Mouse (Mus musculus): ENCODE data around the gene Slpi. TPM values are rescaled to one million over a fixed set of nuclear protein-coding genes. Genes with fewer than 3 reads are reported as not detected.

Gene Slpi
- polyA plus RNA-seq, 1 experiment from 2014 or later, result not detected

DNA sequence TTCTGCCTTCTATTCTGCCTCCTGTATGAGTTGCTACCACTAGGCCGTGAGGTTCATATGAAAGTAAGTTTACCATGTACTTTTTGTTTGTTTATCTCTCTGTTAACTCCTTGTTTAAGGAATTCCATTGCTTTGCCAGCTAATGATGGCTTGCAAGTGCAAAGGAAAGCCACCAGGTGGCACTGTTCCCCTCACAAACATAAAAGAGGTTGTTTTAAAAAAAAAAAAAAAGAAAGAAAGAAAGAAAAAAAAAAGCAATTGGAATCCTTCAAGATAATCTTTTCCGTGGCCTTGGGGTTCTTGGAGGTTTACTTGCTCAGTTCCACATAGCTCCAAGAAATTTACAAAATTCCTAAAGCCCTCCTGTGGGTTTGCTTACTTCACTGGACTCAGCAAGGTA, 28.3 kb upstream of the Slpi start:
- H3K27me3 ChIP-seq (ENCODE audit: insufficient read depth, poor library complexity, severe bottlenecking), result peaks cover 30% of the 10 kb centered on the region
- H3K9me3 ChIP-seq, result no peaks in the 10 kb centered on the region
- DNase-seq (ENCODE audit: low spot score), result no peak
- H3K36me3 ChIP-seq, result no peaks in the 10 kb centered on the region
- H3K4me3 ChIP-seq, result no peak overlapping the region
- 4% methylated on average over 2 of the region's 2 CpGs for WGBS
- peaks cover 15% of the 10 kb centered on the region for H3K4me1 ChIP-seq (replicated peaks)
- H3K27ac ChIP-seq, result no peak overlapping the region

DNA sequence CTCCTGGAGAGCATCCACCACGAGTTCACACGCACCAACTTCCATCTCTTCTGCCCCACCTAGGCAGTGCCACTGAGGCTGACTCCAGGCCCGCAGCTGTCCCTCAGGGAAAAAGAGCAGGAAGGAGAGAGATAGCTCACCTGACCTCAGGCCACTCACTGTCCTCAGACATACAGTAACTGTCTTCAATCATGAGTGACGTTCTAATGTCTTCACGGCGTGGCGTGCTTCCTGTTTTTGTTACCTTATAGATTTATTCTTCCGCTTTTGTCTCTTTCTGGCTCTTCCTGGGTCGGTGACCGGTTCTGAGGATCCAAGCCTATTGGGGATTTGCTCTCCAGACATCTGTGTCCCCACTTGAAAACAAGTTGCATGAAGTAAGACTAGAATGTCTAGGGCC, 25.7 kb upstream of the Slpi start:
- Histone ChIP-seq H3K27ac (no peak overlapping the region), H3K4me3 (peak overlapping the region; percentile 34), H3K27me3 (ENCODE audit: insufficient read depth, poor library complexity, severe bottlenecking) (peaks cover 44% of the 10 kb centered on the region), H3K9me3 (no peaks in the 10 kb centered on the region), H3K36me3 (no peaks in the 10 kb centered on the region), H3K4me1 (replicated peaks) (peaks cover 14% of the 10 kb centered on the region)
- DNase-seq (ENCODE audit: low spot score), result no peak
- 75% methylated on average over 10 of the region's 10 CpGs for WGBS

DNA sequence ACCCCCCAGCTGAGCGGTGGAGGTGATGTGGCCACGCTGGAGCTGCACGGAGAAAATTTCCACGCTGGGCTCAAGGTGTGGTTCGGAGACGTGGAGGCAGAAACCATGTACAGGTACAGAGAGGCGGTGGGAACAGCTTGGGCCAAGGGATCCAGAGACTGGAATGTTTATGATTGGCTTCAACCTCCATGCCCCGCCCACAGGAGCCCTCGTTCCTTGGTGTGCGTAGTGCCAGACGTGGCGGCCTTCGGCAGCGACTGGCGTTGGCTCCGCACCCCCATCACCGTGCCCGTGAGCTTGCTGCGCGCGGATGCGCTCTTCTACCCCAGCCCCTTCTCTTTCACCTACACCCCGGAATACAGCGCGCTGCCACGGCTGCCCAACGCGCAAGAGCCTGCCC, 25.3 kb upstream of the Slpi start:
- H3K27me3 ChIP-seq (ENCODE audit: insufficient read depth, poor library complexity, severe bottlenecking), result peaks cover 48% of the 10 kb centered on the region
- H3K4me3 ChIP-seq, result peak overlapping the region; percentile 34
- H3K4me1 ChIP-seq (replicated peaks), result peaks cover 10% of the 10 kb centered on the region; the same call in 1 of the 2 replicates
- no peak for DNase-seq (ENCODE audit: low spot score)
- no peaks in the 10 kb centered on the region for H3K9me3 ChIP-seq
- H3K36me3 ChIP-seq, result no peaks in the 10 kb centered on the region
- no peak overlapping the region for H3K27ac ChIP-seq
- 29% methylated on average over 28 of the region's 28 CpGs for WGBS

DNA sequence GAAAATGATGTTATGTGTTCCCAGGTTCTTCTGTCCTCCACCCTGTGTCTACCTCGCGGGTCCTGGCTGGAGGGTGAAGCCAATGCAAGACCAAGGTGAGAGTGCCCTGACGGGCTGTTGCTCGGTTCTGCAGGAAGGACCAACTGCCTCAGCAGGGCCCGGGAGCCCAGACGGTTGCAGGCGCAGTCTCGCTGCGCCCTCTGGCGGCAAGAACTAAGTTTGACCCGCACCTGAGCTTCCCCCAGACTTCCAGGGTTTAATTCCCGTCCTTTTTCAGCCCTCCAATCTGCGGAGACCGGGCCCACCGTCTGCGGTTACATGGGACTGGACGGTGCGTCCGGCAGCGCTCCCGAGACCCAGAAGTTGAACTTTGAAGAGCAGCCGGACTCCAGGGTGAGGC, 18.8 kb upstream of the Slpi start:
- peak; percentile 77 for DNase-seq (ENCODE audit: low spot score)
- Histone ChIP-seq H3K9me3 (no peaks in the 10 kb centered on the region), H3K4me3 (no peak overlapping the region), H3K36me3 (no peaks in the 10 kb centered on the region), H3K4me1 (replicated peaks) (peaks cover 21% of the 10 kb centered on the region), H3K27me3 (ENCODE audit: insufficient read depth, poor library complexity, severe bottlenecking) (peaks cover 82% of the 10 kb centered on the region), H3K27ac (no peak overlapping the region)
- WGBS, result 1% methylated on average over 22 of the region's 22 CpGs

DNA sequence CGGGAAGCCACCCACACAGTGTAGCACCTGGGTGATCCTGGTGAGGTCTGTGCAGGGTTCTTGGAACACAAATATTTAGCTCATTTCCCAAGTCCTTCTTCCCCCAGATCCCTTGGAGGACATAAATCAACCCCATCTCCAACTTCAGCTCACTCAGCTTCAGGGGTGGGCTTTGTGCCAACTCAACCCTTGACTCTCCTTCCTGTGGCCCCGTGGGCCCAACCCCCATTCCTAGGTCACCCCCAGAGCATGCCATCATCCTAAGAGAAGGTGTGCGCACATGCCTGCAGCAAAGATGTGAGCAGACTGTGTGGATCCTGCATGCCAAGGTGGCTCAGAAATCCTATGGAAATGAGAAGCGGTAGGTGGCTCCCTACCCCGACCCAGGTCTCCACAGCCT, 16.6 kb upstream of the Slpi start:
- H3K27me3 ChIP-seq (ENCODE audit: insufficient read depth, poor library complexity, severe bottlenecking), result peaks cover 100% of the 10 kb centered on the region

DNA sequence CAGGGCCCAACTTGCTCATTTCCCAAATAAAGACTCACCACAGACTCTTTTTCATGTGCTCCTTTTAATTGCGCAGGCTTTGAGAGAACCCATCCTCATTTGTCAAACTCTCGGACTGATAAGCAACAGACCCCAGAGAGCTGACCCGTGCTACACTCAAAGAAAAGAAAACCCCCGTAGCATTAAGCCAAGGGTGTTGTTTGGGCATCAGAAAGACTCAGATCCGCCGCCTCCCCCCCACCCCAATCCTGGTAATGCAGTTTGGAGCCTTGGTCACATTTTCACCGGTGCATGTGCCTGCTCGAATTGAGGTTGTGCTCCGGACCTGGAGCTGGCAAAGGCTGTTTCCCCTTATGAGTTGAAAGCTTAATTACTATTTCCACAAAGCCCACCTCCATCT, 16.2 kb upstream of the Slpi start, which contains the start of gene Matn4:
Matn4 (minus strand) TSS at position 101 of the 400 bp plus-strand sequence.
- peaks cover 100% of the 10 kb centered on the region for H3K27me3 ChIP-seq (ENCODE audit: insufficient read depth, poor library complexity, severe bottlenecking)
- WGBS, result 9% methylated on average over 9 of the region's 9 CpGs
- no peaks in the 10 kb centered on the region for H3K9me3 ChIP-seq
- no peak for DNase-seq (ENCODE audit: low spot score)
- H3K4me1 ChIP-seq (replicated peaks), result peaks cover 31% of the 10 kb centered on the region
- peak within 1 kb of the TSS; percentile 30; the same call in 1 of the 2 replicates for H3K27ac ChIP-seq
- no peaks in the 10 kb centered on the region for H3K36me3 ChIP-seq
- H3K4me3 ChIP-seq, result peak within 1 kb of the TSS; percentile 46

More for the DNA sequence above, 16.6 kb upstream of the Slpi start:
- DNase-seq (ENCODE audit: low spot score), result no peak
- no peaks in the 10 kb centered on the region for H3K36me3 ChIP-seq
- no peak overlapping the region for H3K27ac ChIP-seq
- H3K4me3 ChIP-seq, result no peak overlapping the region
- H3K4me1 ChIP-seq (replicated peaks), result peaks cover 28% of the 10 kb centered on the region
- 42% methylated on average over 5 of the region's 5 CpGs for WGBS
- H3K9me3 ChIP-seq, result no peaks in the 10 kb centered on the region

DNA sequence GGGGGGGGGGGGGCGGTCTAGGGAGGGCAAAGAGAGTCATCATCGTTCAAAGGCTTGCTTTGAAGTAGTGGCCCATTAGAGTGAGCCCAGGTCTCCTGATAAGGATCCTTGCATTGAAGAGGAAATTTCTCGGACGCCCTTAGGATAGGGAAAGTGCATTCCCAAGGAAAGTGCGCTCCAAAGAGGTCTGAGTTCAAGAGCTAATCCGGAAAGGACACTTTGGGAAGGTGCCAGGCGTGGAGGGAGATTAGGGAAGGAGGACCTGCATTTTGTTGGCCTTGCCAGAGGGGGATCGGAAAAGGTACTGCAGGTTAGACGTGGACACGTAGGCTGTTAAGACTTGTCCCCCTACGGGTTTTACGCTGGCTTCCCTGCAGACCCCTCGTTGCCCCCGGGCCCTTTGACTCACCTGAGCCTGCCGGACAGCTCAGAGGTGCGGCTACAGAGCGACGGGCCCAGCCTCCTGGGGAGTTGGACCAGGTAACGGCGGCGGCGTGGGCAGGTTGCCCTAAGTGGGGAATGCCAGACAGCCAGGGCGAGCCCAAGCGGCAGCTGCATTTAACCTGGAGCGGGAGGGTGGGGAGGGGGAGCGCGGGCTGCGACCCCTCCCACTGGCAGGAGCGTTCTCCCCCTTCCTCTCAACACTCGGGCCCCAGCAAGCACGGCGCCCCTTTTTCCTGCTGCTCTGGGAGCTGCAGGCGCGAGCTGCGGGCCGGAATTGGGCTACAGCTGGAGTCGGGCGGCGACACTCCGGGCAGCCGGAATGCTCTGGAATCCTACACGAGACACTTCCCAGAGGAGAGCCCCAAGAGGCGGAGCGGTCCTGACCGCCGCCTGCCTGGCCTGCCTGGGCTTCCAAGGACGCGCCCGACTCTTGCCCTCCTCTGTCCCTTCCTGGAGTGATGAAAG, 15.4 kb upstream of the Slpi start:
- DNase-seq (ENCODE audit: low spot score), result peak; percentile 53
- WGBS, result under 1% methylated on average over 49 of the region's 49 CpGs
- H3K4me3 ChIP-seq, result peak overlapping the region; percentile 46
- peaks cover 100% of the 10 kb centered on the region for H3K27me3 ChIP-seq (ENCODE audit: insufficient read depth, poor library complexity, severe bottlenecking)
- no peaks in the 10 kb centered on the region for H3K36me3 ChIP-seq
- H3K9me3 ChIP-seq, result no peaks in the 10 kb centered on the region
- H3K27ac ChIP-seq, result peak overlapping the region; percentile 30; the same call in 1 of the 2 replicates
- peaks cover 31% of the 10 kb centered on the region for H3K4me1 ChIP-seq (replicated peaks)

DNA sequence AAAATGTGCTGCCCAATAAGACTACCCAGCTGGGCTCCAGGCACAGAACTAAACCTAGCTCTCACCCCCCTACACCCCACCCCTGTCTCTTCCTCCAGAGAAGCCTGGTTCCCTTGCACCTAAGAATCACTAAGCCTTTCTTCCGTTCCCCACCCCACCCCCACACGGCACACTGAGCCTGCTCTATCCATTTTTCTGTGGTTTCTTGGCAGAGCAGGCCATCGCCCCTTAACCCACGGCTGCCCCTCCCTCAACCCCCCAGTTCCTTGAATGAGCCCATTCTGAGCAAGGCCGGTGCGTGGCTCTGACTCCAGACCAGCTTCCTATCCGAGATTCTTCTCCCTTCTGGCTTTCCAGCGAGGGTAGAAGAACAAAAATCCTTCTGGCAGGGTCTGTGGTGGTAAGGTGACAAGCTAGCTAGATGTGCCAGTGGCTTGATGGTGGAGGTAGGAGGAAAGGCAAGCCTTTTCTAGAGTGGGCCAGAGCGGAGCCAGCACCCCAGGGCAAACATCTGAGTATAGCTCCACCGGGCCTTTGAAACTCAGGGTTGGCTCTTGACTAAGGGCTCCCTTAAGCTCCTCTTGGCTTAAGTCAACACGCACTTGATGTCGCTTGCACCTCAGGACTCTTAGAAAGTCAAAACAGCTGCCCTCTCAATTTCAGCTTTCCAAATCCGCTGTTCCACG, 14.6 kb upstream of the Slpi start:
- DNase-seq (ENCODE audit: low spot score), result no peak
- Histone ChIP-seq H3K27me3 (ENCODE audit: insufficient read depth, poor library complexity, severe bottlenecking) (peaks cover 100% of the 10 kb centered on the region), H3K9me3 (no peaks in the 10 kb centered on the region), H3K4me1 (replicated peaks) (peaks cover 31% of the 10 kb centered on the region), H3K27ac (no peak overlapping the region), H3K4me3 (0 out of 2 replicates have a peak overlapping the region, but pooled peaks have one; percentile 4), H3K36me3 (no peaks in the 10 kb centered on the region)
- 8% methylated on average over 14 of the region's 14 CpGs for WGBS

DNA sequence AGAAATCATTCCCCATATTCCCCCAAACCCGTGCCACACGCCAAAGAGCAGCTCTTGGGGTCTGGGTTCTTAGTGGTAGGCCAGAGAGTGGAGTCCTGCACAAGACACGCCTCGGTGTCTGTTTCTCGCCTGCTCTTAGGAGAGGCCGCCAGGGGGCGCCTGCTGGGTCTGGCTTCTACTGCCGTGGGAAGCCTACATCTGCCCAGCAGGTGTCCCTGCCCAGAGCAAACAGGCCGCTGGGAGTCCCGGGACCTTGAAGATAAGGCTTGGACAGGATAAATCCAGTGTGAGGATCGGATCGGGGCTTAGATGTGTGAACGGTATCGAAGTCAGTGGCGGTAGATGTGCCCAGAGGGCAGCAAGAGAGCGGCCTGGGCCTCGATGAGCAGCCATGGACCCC, 14.0 kb upstream of the Slpi start, which contains the start of gene Rbpjl:
Rbpjl (plus strand) TSS at position 236 of the 400 bp plus-strand sequence.
- H3K4me3 ChIP-seq, result 0 out of 2 replicates have a peak within 1 kb of the TSS, but pooled peaks have one; percentile 46
- H3K9me3 ChIP-seq, result peaks cover 4% of the 10 kb centered on the region
- peaks cover 96% of the 10 kb centered on the region for H3K27me3 ChIP-seq (ENCODE audit: insufficient read depth, poor library complexity, severe bottlenecking)
- 3% methylated on average over 17 of the region's 17 CpGs for WGBS
- H3K27ac ChIP-seq, result no peak within 1 kb of the TSS
- DNase-seq (ENCODE audit: low spot score), result peak; percentile 80
- H3K4me1 ChIP-seq (replicated peaks), result peaks cover 31% of the 10 kb centered on the region
- H3K36me3 ChIP-seq, result no peaks in the 10 kb centered on the region

DNA sequence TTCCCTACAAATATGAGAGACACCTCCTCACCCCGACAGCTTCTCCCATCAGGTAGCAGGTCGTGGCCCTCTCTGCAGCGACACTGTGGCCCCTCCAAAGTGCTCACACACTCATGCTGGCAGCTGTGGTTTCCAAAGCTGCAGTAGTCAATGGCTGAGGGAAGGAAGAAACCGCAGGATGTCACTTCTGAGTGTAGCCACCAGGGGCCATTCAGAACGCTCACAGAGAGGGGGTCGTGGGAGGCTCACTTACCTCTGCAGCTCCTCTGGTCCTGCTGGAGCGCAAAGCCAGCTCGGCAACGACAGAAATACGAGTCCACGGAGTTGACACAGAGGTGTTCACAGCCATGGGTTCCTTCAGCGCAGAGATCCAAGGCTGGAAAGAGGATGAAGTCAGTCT, 8.0 kb upstream of the Slpi start:
- DNase-seq (ENCODE audit: low spot score), result no peak
- Histone ChIP-seq H3K4me1 (replicated peaks) (peaks cover 10% of the 10 kb centered on the region), H3K4me3 (no peak overlapping the region), H3K9me3 (peaks cover 19% of the 10 kb centered on the region), H3K27ac (no peak overlapping the region), H3K36me3 (no peaks in the 10 kb centered on the region), H3K27me3 (ENCODE audit: insufficient read depth, poor library complexity, severe bottlenecking) (peaks cover 46% of the 10 kb centered on the region)
- 76% methylated on average over 12 of the region's 12 CpGs for WGBS

DNA sequence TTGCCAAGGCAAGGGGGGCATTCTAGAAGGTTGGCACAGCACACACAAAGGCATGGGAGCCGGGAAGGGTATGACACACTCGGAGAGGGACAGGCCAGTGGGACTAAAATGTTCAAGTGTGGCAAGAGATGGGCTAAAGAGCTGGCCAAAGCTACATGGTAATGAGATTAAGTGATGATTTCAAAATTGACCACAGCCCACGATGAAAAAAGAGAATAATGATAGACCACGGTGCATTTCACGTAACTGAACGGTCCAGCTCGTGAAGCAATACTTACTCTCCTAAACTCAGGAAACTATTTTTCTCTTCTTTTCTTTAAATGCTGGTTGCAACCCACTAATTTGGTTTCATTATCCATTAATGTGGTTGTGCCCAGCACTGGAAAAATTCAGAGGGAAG, 7.2 kb upstream of the Slpi start:
- 94% methylated on average over 7 of the region's 7 CpGs for WGBS
- DNase-seq (ENCODE audit: low spot score), result no peak
- Histone ChIP-seq H3K4me3 (no peak overlapping the region), H3K36me3 (no peaks in the 10 kb centered on the region), H3K4me1 (replicated peaks) (peaks cover 9% of the 10 kb centered on the region), H3K9me3 (peaks cover 19% of the 10 kb centered on the region), H3K27ac (no peak overlapping the region), H3K27me3 (ENCODE audit: insufficient read depth, poor library complexity, severe bottlenecking) (peaks cover 45% of the 10 kb centered on the region)

DNA sequence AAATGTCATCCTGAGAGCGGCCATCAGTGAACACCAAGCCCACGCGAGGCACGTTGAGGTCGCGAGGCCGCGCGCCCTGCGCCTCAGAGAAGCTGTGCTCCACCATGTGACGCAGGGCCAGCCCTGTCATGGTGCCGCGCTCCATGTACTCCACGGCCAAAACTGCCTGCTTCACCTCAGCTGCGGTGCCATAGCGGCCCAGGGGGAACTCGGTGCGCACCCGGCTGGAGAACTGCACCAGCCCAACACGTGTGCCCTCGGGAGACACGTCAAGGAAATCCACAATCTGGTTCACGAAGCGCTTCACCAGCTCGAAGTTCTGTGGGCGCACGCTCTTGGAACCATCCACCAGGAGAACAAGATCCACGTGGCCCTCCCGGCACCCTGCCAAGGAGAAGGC, 4.2 kb upstream of the Slpi start:
- Histone ChIP-seq H3K4me3 (no peak overlapping the region), H3K36me3 (no peaks in the 10 kb centered on the region), H3K4me1 (replicated peaks) (peaks cover 13% of the 10 kb centered on the region), H3K9me3 (peaks cover 17% of the 10 kb centered on the region), H3K27ac (no peak overlapping the region), H3K27me3 (ENCODE audit: insufficient read depth, poor library complexity, severe bottlenecking) (peaks cover 46% of the 10 kb centered on the region)
- DNase-seq (ENCODE audit: low spot score), result no peak
- WGBS, result 78% methylated on average over 29 of the region's 29 CpGs

DNA sequence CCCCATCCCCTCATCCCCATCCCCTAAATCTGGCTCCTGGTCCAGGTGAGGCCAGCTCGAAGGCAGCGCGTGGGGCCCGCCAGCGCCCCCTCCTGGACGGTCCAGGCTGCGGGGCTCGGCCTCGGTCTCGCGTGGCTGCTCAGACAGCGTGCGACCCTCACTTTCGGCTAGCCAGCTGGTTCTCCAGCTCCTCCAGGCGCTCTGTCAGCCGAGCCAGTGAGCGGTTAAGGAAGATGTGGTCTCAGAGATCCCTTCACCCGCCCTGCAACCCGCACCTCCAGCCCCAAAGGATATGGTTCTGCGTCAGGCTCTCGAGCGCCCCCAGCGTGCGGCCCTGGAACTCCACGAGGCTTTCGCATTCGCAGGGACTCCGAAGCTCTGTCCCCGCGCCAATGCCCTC, 604 bp upstream of the Slpi start:
- Histone ChIP-seq H3K4me1 (replicated peaks) (peaks cover 28% of the 10 kb centered on the region), H3K9me3 (no peaks in the 10 kb centered on the region), H3K36me3 (no peaks in the 10 kb centered on the region), H3K27ac (peak overlapping the region; percentile 85), H3K27me3 (ENCODE audit: insufficient read depth, poor library complexity, severe bottlenecking) (peaks cover 71% of the 10 kb centered on the region), H3K4me3 (peak overlapping the region; percentile 59)
- under 1% methylated on average over 30 of the region's 30 CpGs for WGBS
- peak; percentile 90 for DNase-seq (ENCODE audit: low spot score)

Measured in hindbrain, embryonic 10.5 days (tissue).